Mouse (Mus musculus): ENCODE data around the gene Ftsj3.

GRCm38 (mm10) chr11:106302634-106303033 is 46.8 kb upstream of the Ftsj3 start:
- TF ChIP-seq POLR2A (IDR thresholded peaks at IDR 0.05; ENCODE audit: low read depth, low read length) (no peak), CTCF (conservative IDR thresholded peaks at IDR 0.05; ENCODE audit: insufficient read depth, insufficient read length, low read depth, low read length) (peak; percentile 96)
